Mouse (Mus musculus) limb, embryonic 14.5 days (tissue): ENCODE results near the gene Aldh3b3. TPM values are rescaled to one million over a fixed set of nuclear protein-coding genes. Genes with fewer than 3 reads are reported as not detected.

Experiments used
- ATAC-seq: fragments of 200-750 bp; cut with Nextera tagmentation; 2 replicates; pipeline ENCODE4 v1.8.0; 2017; ENCODE audit warnings: low read depth, moderate number of reproducible peaks, moderate TSS enrichment; ENCODE audit not compliant: low FRiP score
- DNase-seq: peaks from one replicate; pipeline ENCODE4 v3.0.0-alpha.2; 2015; ENCODE audit warnings: low spot score
- H3K27ac ChIP-seq: fragments of 300-500 bp; sonication (generic); replicated peaks from 2 replicates; pipeline ENCODE4 v1.5.1; 2014; ENCODE audit warnings: low read depth, mild to moderate bottlenecking, low read length, moderate library complexity, mixed read lengths
- H3K27me3 ChIP-seq: fragments of 300-500 bp; sonication (generic); 2 replicates; pipeline ENCODE4 v1.6.1; 2014; ENCODE audit warnings: low read length, mixed read lengths; ENCODE audit not compliant: control insufficient read depth, insufficient read depth
- H3K36me3 ChIP-seq: fragments of 300-500 bp; sonication (generic); 2 replicates; pipeline ENCODE4 v1.6.1; 2014; ENCODE audit warnings: mild to moderate bottlenecking, low read length, moderate library complexity, mixed read lengths; ENCODE audit not compliant: control insufficient read depth, insufficient read depth
- H3K4me1 ChIP-seq: fragments of 300-500 bp; sonication (generic); 2 replicates; pipeline ENCODE4 v1.6.1; 2014; ENCODE audit warnings: antibody characterized with exemption, low read length, mixed read lengths; ENCODE audit not compliant: control insufficient read depth, insufficient read depth
- H3K4me2 ChIP-seq: fragments of 300-500 bp; sonication (generic); replicated peaks from 2 replicates; pipeline ENCODE4 v1.6.1; 2014; ENCODE audit warnings: low read depth, mild to moderate bottlenecking, low read length, moderate library complexity; ENCODE audit not compliant: severe bottlenecking
- H3K4me3 ChIP-seq: fragments of 300-500 bp; sonication (generic); replicated peaks from 2 replicates; pipeline ENCODE4 v1.5.1; 2014; ENCODE audit warnings: low read length
- H3K9ac ChIP-seq: fragments of 300-500 bp; sonication (generic); 2 replicates; pipeline ENCODE4 v1.6.1; 2014; ENCODE audit warnings: mild to moderate bottlenecking, low read depth, low read length, moderate library complexity; ENCODE audit not compliant: severe bottlenecking
- H3K9me3 ChIP-seq: fragments of 300-500 bp; sonication (generic); 2 replicates; pipeline ENCODE4 v1.6.1; 2016; ENCODE audit warnings: low read length; ENCODE audit not compliant: control insufficient read depth
- POLR2A ChIP-seq: fragments of 200-500 bp; IDR thresholded peaks from 2 replicates; pipeline ENCODE4 v1.8.0; 2012; ENCODE audit warnings: inconsistent platforms, mild to moderate bottlenecking, moderate library complexity, borderline replicate concordance; ENCODE audit not compliant: insufficient read depth, insufficient read length; ENCODE audit errors: extremely low read depth
- WGBS: fragments of 180-500 bp; shearing (Covaris S2); extraction: QIAGEN DNeasy Blood & Tissue Kit; methylation state at CpG from one replicate; pipeline ENCODE4 v1.1.7; 2014; 5-methylcytosine and 5-hydroxymethylcytosine counted together
- polyA plus RNA-seq, 2 experiments: library from polyadenylated mRNA; depleted of rRNA in 1 of 2; stranded (reverse) in 1 of 2; unstranded in 1 of 2; fragments of >200 nt; fragmentation: Nextera tagmentation in 1 of 2; extraction: Ambion mirVana in 1 of 2; gene quantifications; 2 replicates each; pipeline versions ENCODE4 v1.2.1 to v1.2.3; 2012 to 2014

Aldh3b3 gene
- polyA plus RNA-seq, 2 experiments: 0.33 to 0.52 TPM

- Histone ChIP-seq H3K36me3 (no peaks in the 10 kb centered on the region), H3K4me3 (no peak overlapping the region), H3K27ac (no peak overlapping the region), H3K4me1 (peaks cover 1% of the 10 kb centered on the region), H3K27me3 (no peaks in the 10 kb centered on the region), H3K4me2 (no peak overlapping the region), H3K9ac (no peak overlapping the region), H3K9me3 (peaks cover 4% of the 10 kb centered on the region; the same call in 1 of the 2 replicates)
- DNase-seq (no peak), ATAC-seq (no peak)
- no peak for TF ChIP-seq POLR2A
- 76% methylated on average over 3 of the region's 3 CpGs for WGBS
Measured at GRCm38 (mm10) chr19:3991966-3992365, 33.5 kb downstream of the Aldh3b3 start.

GRCm38 (mm10) chr19:3992416-3992815 is 34.0 kb downstream of the Aldh3b3 start, which contains the start of gene Tbx10:
Tbx10 (plus strand) TSS chr19:3992752.
- ATAC-seq (no peak), DNase-seq (no peak)
- Histone ChIP-seq H3K36me3 (no peaks in the 10 kb centered on the region), H3K27ac (no peak within 1 kb of the TSS), H3K4me1 (no peaks in the 10 kb centered on the region), H3K4me2 (no peak within 1 kb of the TSS), H3K27me3 (no peaks in the 10 kb centered on the region), H3K4me3 (no peak within 1 kb of the TSS), H3K9me3 (peaks cover 4% of the 10 kb centered on the region; the same call in 1 of the 2 replicates), H3K9ac (no peak within 1 kb of the TSS)
- TF ChIP-seq POLR2A: no peak
- 48% methylated on average over 5 of the region's 5 CpGs for WGBS

GRCm38 (mm10) chr19:3994932-3995331 is 36.5 kb downstream of the Aldh3b3 start:
- no peak overlapping the region for H3K27ac ChIP-seq
- H3K9me3 ChIP-seq: no peaks in the 10 kb centered on the region
- H3K9ac ChIP-seq: no peak overlapping the region
- 74% methylated on average over 6 of the region's 6 CpGs for WGBS
- no peak overlapping the region for H3K4me2 ChIP-seq
- DNase-seq (no peak), ATAC-seq (no peak)
- no peak for TF ChIP-seq POLR2A
- H3K36me3 ChIP-seq: no peaks in the 10 kb centered on the region
- peaks cover 4% of the 10 kb centered on the region; the same call in 1 of the 2 replicates for H3K4me1 ChIP-seq
- H3K4me3 ChIP-seq: no peak overlapping the region
- H3K27me3 ChIP-seq: no peaks in the 10 kb centered on the region

- no peak overlapping the region for H3K9ac ChIP-seq
- WGBS: 91% methylated on average over 3 of the region's 3 CpGs
- ATAC-seq (no peak), DNase-seq (no peak)
- H3K4me2 ChIP-seq: no peak overlapping the region
- no peak overlapping the region for H3K4me3 ChIP-seq
- H3K27ac ChIP-seq: no peak overlapping the region
- TF ChIP-seq POLR2A: no peak
- peaks cover 4% of the 10 kb centered on the region; the same call in 1 of the 2 replicates for H3K4me1 ChIP-seq
- H3K36me3 ChIP-seq: no peaks in the 10 kb centered on the region
- H3K9me3 ChIP-seq: no peaks in the 10 kb centered on the region
- no peaks in the 10 kb centered on the region for H3K27me3 ChIP-seq
Measured at GRCm38 (mm10) chr19:3995505-3995904, 37.1 kb downstream of the Aldh3b3 start.

- Histone ChIP-seq H3K4me2 (no peak overlapping the region), H3K4me1 (peaks cover 7% of the 10 kb centered on the region), H3K4me3 (no peak overlapping the region), H3K27ac (no peak overlapping the region), H3K36me3 (no peaks in the 10 kb centered on the region), H3K9ac (no peak overlapping the region), H3K9me3 (no peaks in the 10 kb centered on the region), H3K27me3 (no peaks in the 10 kb centered on the region)
- no peak for TF ChIP-seq POLR2A
- WGBS: 63% methylated on average over 7 of the region's 7 CpGs
- ATAC-seq (no peak), DNase-seq (no peak)
Measured at GRCm38 (mm10) chr19:3996106-3996505, 37.7 kb downstream of the Aldh3b3 start.

GRCm38 (mm10) chr19:3996747-3997146 is 38.3 kb downstream of the Aldh3b3 start:
- H3K4me2 ChIP-seq: no peak overlapping the region
- 75% methylated on average over 8 of the region's 8 CpGs for WGBS
- ATAC-seq (no peak), DNase-seq (no peak)
- no peaks in the 10 kb centered on the region for H3K9me3 ChIP-seq
- H3K4me1 ChIP-seq: peaks cover 12% of the 10 kb centered on the region
- no peaks in the 10 kb centered on the region for H3K27me3 ChIP-seq
- no peak overlapping the region for H3K4me3 ChIP-seq
- no peak overlapping the region for H3K27ac ChIP-seq
- H3K9ac ChIP-seq: no peak overlapping the region
- H3K36me3 ChIP-seq: no peaks in the 10 kb centered on the region
- TF ChIP-seq POLR2A: no peak
